Mouse (Mus musculus) layer of hippocampus, postnatal 14 days (tissue): ENCODE data around the gene Nkap. TPM values are rescaled to one million over a fixed set of nuclear protein-coding genes. Genes with fewer than 3 reads are reported as not detected.
"Not testable (repeated sequence)": the region's sequence is repeated elsewhere in the genome, so short reads cannot be mapped to it uniquely, and the experiment has no call there.

Experiments
- DNase-seq, 2 experiments: peaks; one replicate each; pipeline ENCODE4 v3.0.0; 2021 to 2022; ENCODE audit warnings: low spot score in 2 of 2, mixed read lengths in 1 of 2
- total RNA-seq, 2 experiments: library from RNA; stranded (reverse); gene quantifications; 2 replicates each; pipeline ENCODE4 v1.2.3; 2021

Gene Nkap
- total RNA-seq, 2 experiments from 2014 or later = 13.0 to 15.5 TPM

- no peak for DNase-seq
Observed at GRCm38 (mm10) chrX:37144954-37145353, 18.4 kb downstream of the Nkap start.

GRCm38 (mm10) chrX:37157839-37158238 is 31.2 kb downstream of the Nkap start:
- DNase-seq = no peak

GRCm38 (mm10) chrX:37161169-37161568 is 34.6 kb downstream of the Nkap start:
- DNase-seq = no peak

DNA sequence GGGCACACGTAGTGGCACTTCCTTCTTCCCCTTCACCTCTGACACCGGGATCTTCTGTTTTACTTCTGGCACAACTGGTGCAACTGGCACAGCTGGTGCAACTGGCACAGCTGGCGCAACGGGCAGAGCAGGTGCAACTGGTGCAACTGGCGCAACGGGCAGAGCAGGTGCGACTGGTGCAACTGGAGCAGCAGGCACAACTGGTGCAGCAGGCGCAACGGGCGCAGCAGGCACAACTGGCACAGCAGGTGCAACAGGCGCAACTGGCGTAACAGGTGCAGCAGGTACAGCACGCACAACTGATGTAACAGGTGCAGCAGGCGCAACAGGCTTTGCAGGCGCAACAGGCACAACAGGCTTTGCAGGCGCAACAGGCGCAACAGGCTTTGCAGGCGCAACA is 36.5 kb downstream of the Nkap start:
- no peak for DNase-seq

DNA sequence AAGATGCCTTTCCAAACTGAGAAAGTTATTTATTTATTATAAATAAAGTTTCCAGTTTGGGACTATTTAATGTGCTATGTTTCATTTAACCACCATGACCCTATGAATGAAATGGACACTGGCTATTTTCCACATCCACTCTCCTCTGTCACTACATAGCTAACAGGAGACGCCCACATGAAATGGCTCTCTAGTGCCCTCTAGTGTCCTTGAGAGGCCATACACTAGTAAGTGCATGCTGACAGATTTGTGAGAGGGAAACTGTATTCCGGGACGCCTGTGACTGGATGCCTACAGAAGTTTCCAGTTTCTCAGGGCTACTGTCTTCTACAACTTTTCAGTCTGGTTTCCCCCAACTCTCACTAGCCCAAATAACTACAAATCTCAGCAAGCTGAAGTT is 40.5 kb downstream of the Nkap start:
- peak in 1 of 2 experiments; percentile 13 for DNase-seq

- no peak for DNase-seq
Observed at GRCm38 (mm10) chrX:37168742-37169141, 42.1 kb downstream of the Nkap start, which contains the start of gene Akap14. TSS of gene Akap14 (minus strand) at chrX:37168842.

DNA sequence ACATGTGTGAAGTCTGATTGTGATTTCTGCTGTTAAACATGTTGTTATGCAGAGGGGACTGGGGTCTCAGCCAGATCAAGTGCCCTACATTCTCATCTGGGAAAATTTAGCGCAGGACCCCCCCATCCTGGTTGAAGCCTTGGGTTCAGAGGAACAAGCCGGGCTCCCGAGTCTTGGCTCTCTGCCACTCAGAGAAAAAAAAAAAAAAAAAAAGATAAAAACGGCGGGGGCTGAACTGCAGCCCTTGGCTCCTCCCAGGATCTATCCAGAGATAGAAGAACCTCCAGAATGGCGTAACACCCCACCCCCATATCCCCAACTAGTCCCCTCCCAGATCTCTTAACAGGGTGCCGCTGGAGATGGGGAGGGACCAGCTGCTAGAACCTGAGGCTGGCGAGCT is 57.8 kb downstream of the Nkap start:
- DNase-seq = not testable (repeated sequence)

DNA sequence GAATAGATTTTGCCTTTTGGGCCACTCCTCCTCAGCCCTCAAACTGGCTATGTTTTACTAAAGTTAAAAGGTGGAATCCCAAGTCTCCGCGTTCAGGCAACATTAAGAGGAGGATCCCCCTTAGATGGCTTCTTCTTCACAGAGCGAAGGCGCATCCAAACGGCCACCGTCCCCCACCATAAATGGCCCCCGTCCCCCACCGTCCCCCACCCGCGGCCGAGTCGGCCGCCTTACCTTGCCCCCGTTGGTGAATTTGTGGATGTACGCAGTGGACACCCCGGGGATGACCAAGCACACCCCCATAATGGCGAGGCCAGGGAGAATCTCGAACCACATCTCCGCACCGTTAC is 64.1 kb downstream of the Nkap start:
- no peak for DNase-seq

DNA sequence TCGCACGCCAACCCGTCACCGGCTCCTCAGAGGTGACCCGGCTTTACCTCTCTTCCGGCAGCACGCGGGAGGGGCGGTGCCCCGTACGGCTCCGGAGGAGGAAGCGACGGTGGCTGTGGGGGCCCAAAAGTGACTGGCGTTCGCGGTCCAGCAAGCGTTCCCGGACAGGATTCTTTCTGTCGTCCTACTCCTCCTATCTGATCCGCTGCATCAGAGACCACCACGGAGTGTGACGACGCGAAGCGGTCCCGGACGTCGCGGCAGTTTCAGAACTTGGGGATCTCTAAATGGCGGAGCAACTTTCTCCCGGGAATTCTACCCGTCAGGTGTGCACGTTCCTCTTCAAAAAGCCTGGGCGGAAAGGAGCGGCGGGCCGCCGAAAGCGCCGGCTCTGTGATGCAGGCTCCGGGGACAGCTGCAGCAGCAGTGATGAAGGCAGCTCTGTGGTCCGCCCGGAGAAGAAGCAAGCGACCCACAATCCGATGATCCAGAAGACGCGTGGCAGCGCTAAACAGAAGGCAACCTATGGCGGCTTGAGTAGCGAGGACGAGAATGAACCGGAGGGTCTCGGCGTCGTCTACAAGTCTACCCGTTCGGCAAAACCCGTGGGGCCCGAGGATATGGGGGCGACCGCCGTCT is 64.6 kb downstream of the Nkap start, which contains the start of the genes Ndufa1 and Rnf113a1:
Gene Ndufa1, minus strand, starts transcription at position 59 of the 639 bp plus-strand sequence.
Gene Rnf113a1, plus strand, starts transcription at position 141 of the 639 bp plus-strand sequence.
- DNase-seq = peak; percentile 59 to 78

DNA sequence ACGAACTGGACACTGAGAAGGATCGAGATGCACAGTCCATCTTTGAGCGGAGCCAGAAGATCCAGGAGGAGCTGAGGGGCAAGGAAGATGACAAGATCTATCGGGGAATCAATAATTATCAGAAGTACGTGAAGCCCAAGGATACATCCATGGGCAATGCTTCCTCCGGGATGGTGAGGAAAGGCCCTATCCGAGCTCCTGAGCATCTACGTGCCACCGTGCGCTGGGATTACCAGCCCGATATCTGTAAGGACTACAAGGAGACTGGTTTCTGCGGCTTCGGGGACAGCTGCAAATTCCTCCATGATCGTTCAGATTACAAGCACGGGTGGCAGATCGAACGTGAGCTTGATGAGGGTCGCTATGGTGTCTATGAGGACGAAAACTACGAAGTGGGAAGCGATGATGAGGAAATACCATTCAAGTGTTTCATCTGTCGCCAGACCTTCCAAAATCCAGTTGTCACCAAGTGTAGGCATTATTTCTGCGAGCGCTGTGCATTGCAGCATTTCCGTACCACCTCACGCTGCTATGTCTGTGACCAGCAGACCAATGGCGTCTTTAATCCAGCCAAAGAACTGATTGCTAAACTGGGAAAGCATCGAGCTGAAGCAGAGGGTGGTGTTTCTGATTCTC is 65.3 kb downstream of the Nkap start:
- DNase-seq = peak; percentile 3 to 9

- no peak for DNase-seq
Observed at GRCm38 (mm10) chrX:37198676-37199075, 72.1 kb downstream of the Nkap start.

Other genes starting within 250 kb of the Nkap start
- gene Nkrf, start 223.9 kb upstream of the Nkap start, total RNA-seq = 10 to 100 TPM; 27.7 to 29.5 TPM
- 10 to 100 TPM; 48.8 to 49.9 TPM for gene Sept6, start 135.0 kb upstream of the Nkap start, total RNA-seq
- not detected for gene Sowahd, start 78.0 kb upstream of the Nkap start, total RNA-seq
- 100 to 1,000 TPM; 319 to 320 TPM for gene Rpl39, start 41.4 kb upstream of the Nkap start, total RNA-seq
- 10 to 100 TPM; 19.1 to 19.3 TPM for gene Upf3b, start 16.5 kb upstream of the Nkap start, total RNA-seq
- under 1 TPM in 1 of 2 experiments, not detected in 1; 0.18 TPM for gene Akap14, start 42.0 kb downstream of the Nkap start, total RNA-seq
- gene Ndufa1, start 64.4 kb downstream of the Nkap start, total RNA-seq = 100 to 1,000 TPM; 257 to 290 TPM
- gene Rnf113a1, start 64.5 kb downstream of the Nkap start, total RNA-seq = 1 to 10 TPM; 7.4 to 8.3 TPM
- gene Gm9, start 84.2 kb downstream of the Nkap start, total RNA-seq = not detected
- gene Rhox1, start 95.5 kb downstream of the Nkap start, total RNA-seq = not detected
- not detected for gene Rhox2a, start 118.2 kb downstream of the Nkap start, total RNA-seq
- gene Rhox3a, start 123.1 kb downstream of the Nkap start, total RNA-seq = not detected
- gene Rhox4a, start 138.5 kb downstream of the Nkap start, total RNA-seq = not detected